Mouse (Mus musculus): Measurements from ENCODE around the gene Slc17a2.
A peak's percentile ranks its signal among the peaks of the same experiment; 100 is the strongest.

GRCm38 (mm10) chr13:23760972-23761864 is 45.6 kb upstream of the Slc17a2 start, which contains the start of gene Hist1h4a:
- TF ChIP-seq POLR2A (IDR thresholded peaks at IDR 0.05; ENCODE audit: borderline replicate concordance, extremely low read depth, low read depth, low read length) (peak; percentile 82), CTCF (IDR thresholded peaks at IDR 0.05; ENCODE audit: insufficient read depth, low read length) (no peak)
